Mouse (Mus musculus) liver, embryonic 15.5 days (tissue): ENCODE measurements around the gene Rbm20. TPM values are rescaled to one million over a fixed set of nuclear protein-coding genes. Genes with fewer than 3 reads are reported as not detected.
A peak's percentile ranks its signal among the peaks of the same experiment; 100 is the strongest.

Source experiments
- ATAC-seq: fragments of 200-750 bp; cut with Nextera tagmentation; 2 replicates; pipeline ENCODE4 v1.8.0; 2017; ENCODE audit warnings: moderate number of reproducible peaks, mild to moderate bottlenecking, moderate library complexity; ENCODE audit not compliant: insufficient read depth
- H3K27ac ChIP-seq: fragments of 300-500 bp; sonication (generic); replicated peaks from 2 replicates; pipeline ENCODE4 v1.5.1; 2015; ENCODE audit warnings: mild to moderate bottlenecking, inconsistent platforms
- H3K27me3 ChIP-seq: fragments of 300-500 bp; sonication (generic); 2 replicates; pipeline ENCODE4 v1.6.1; 2015; ENCODE audit warnings: mild to moderate bottlenecking, inconsistent platforms
- H3K36me3 ChIP-seq: fragments of 300-500 bp; sonication (generic); replicated peaks from 2 replicates; pipeline ENCODE4 v1.6.1; 2015; ENCODE audit warnings: moderate library complexity, mild to moderate bottlenecking, inconsistent platforms
- H3K4me1 ChIP-seq: fragments of 300-500 bp; sonication (generic); replicated peaks from 2 replicates; pipeline ENCODE4 v1.6.1; 2015; ENCODE audit warnings: inconsistent platforms
- H3K4me2 ChIP-seq: fragments of 300-500 bp; sonication (generic); 2 replicates; pipeline ENCODE4 v1.6.1; 2015; ENCODE audit warnings: moderate library complexity, mild to moderate bottlenecking, inconsistent platforms
- H3K4me3 ChIP-seq: fragments of 300-500 bp; sonication (generic); replicated peaks from 2 replicates; pipeline ENCODE4 v1.5.1; 2015; ENCODE audit warnings: mild to moderate bottlenecking, inconsistent platforms
- H3K9ac ChIP-seq: fragments of 300-500 bp; sonication (generic); 2 replicates; pipeline ENCODE4 v1.6.1; 2015; ENCODE audit warnings: moderate library complexity, mild to moderate bottlenecking, inconsistent platforms
- H3K9me3 ChIP-seq: fragments of 300-500 bp; sonication (generic); replicated peaks from 2 replicates; pipeline ENCODE4 v1.6.1; 2016; ENCODE audit warnings: inconsistent platforms
- WGBS: fragments of 180-500 bp; shearing (Covaris S2); methylation state at CpG from one replicate; pipeline ENCODE4 v1.1.7; 2015; ENCODE audit warnings: mixed read lengths; ENCODE audit not compliant: insufficient replicate concordance; 5-methylcytosine and 5-hydroxymethylcytosine counted together
- polyA plus RNA-seq: library from polyadenylated mRNA; unstranded; fragments of >200 nt; fragmentation: Nextera tagmentation; extraction: Ambion mirVana; gene quantifications from 2 replicates; pipeline ENCODE4 v1.2.1, GENCODE M21; 2015

Gene Rbm20
- polyA plus RNA-seq, 1 experiment from 2014 or later: 0.15 TPM

DNA sequence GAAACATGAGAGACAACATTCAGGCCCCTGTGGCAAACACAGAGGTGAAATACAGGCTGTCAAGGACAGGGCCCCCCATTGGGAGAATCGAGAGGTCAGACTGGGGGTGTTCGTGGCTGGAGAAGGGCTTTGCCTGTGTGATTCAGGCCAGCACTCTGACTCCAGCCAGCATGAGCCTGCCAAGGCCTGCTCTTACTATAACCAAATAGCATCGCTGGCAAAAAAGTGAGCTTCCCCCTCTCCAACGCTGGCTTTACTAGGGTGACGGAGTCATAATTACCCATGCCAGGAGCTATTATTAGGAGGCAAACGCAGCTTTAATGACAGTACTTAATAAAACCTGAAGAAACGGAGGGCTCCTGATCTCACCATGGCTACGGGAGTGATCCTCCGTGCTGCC lies 179.7 kb downstream of the Rbm20 start:
- H3K9me3 ChIP-seq: no peaks in the 10 kb centered on the region
- no peak overlapping the region for H3K4me3 ChIP-seq
- H3K4me2 ChIP-seq: no peak overlapping the region
- ATAC-seq: no peak
- H3K36me3 ChIP-seq: no peaks in the 10 kb centered on the region
- no peak overlapping the region for H3K9ac ChIP-seq
- H3K4me1 ChIP-seq: peaks cover 13% of the 10 kb centered on the region
- WGBS: 83% methylated on average over 9 of the region's 9 CpGs
- H3K27ac ChIP-seq: no peak overlapping the region
- no peaks in the 10 kb centered on the region for H3K27me3 ChIP-seq

DNA sequence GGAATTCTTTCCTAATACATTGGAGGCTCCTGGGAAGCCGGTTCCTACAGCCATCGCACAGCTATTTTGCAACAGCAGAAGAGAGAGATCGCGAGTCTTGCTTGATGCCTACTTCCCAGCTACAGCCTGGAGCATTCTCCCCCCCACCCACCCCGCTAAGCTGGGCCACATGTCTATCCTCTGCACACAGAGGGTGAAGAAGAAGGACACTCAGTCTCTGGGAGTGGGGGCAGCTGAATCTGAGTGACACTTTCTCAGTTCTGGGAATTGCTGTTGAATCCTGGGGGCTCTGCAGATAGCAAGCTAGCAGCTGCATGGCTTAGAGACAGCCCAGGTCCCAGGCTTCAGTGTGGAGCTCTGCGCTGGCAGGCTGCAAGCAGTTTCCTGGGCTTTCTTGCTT lies 180.9 kb downstream of the Rbm20 start:
- H3K27me3 ChIP-seq: no peaks in the 10 kb centered on the region
- H3K4me2 ChIP-seq: no peak overlapping the region
- H3K27ac ChIP-seq: no peak overlapping the region
- H3K9ac ChIP-seq: no peak overlapping the region
- H3K36me3 ChIP-seq: no peaks in the 10 kb centered on the region
- ATAC-seq: no peak
- H3K9me3 ChIP-seq: no peaks in the 10 kb centered on the region
- H3K4me1 ChIP-seq: peaks cover 13% of the 10 kb centered on the region
- H3K4me3 ChIP-seq: no peak overlapping the region
- 71% methylated on average over 6 of the region's 6 CpGs for WGBS

DNA sequence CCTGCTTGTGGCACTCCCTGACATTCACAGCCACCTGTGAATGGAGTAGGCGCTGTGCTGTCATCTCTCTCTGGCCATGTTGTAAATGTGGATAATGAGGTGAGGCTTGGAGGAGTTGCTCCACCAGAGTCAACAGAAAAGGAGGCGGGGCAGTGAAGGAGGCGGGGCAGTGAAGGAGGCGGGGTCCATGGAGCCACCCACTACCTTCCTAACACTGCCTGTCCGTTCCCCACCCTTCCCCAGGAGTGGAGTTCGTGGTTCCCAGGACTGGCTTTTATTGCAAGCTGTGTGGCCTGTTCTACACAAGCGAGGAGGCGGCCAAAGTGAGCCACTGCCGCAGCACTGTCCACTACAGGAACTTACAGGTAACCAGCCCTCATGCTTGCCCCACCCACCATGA lies 182.0 kb downstream of the Rbm20 start:
- 37% methylated on average over 9 of the region's 9 CpGs for WGBS
- no peaks in the 10 kb centered on the region for H3K27me3 ChIP-seq

DNA sequence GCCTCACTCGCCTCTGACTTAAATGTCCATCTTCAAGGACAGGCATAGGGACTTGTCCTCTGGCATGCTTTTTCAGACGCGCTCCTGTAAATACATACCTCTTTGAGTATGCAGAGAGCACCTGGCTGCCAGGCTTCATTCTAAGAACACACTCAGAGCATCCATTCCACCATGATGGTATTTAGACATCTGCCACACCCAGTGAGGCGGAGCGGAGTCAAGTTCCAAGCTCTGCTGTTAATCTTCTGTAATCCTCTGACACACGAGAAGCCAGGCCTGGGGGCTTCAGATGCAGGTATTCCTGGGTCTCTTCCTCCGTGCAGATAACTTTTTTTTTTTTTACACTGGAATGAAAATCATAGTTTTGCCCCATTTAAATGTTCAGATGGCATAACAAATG lies 182.5 kb downstream of the Rbm20 start:
- Histone ChIP-seq H3K27me3 (no peaks in the 10 kb centered on the region), H3K36me3 (no peaks in the 10 kb centered on the region), H3K4me1 (peaks cover 13% of the 10 kb centered on the region), H3K9me3 (no peaks in the 10 kb centered on the region), H3K4me2 (peak overlapping the region; percentile 18; the same call in 1 of the 2 replicates), H3K4me3 (no peak overlapping the region), H3K27ac (no peak overlapping the region), H3K9ac (no peak overlapping the region)
- no peak for ATAC-seq
- WGBS: 70% methylated on average over 7 of the region's 7 CpGs

More for the DNA sequence above, 182.0 kb downstream of the Rbm20 start:
- Histone ChIP-seq H3K27ac (no peak overlapping the region), H3K9me3 (no peaks in the 10 kb centered on the region), H3K36me3 (no peaks in the 10 kb centered on the region), H3K9ac (no peak overlapping the region), H3K4me1 (peaks cover 13% of the 10 kb centered on the region), H3K4me2 (peak overlapping the region; percentile 18; the same call in 1 of the 2 replicates), H3K4me3 (no peak overlapping the region)
- ATAC-seq: peak; percentile 70

DNA sequence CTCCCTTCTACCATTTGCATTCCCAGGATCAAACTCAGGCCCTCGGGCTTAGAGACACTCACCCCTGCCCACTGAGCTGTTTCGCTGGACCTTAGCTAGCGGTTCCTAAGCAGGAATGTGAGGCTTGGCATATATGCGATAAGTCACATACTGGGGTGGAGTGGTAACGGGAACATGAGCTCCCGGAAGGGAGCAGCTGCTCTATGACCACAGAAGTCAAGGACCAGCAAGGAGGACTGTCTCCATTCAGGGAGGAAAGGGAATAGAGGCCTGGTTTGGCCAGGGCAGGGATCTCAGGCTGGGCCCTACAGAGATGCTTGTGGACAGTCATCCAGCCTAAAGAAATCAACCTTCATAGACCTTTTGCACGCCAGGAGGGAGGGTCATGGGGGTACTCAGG lies 184.2 kb downstream of the Rbm20 start:
- H3K4me1 ChIP-seq: peaks cover 13% of the 10 kb centered on the region
- no peak for ATAC-seq
- H3K4me3 ChIP-seq: no peak overlapping the region
- 74% methylated on average over 7 of the region's 7 CpGs for WGBS
- no peaks in the 10 kb centered on the region for H3K36me3 ChIP-seq
- H3K9ac ChIP-seq: no peak overlapping the region
- H3K27me3 ChIP-seq: no peaks in the 10 kb centered on the region
- H3K27ac ChIP-seq: no peak overlapping the region
- no peaks in the 10 kb centered on the region for H3K9me3 ChIP-seq
- no peak overlapping the region for H3K4me2 ChIP-seq

DNA sequence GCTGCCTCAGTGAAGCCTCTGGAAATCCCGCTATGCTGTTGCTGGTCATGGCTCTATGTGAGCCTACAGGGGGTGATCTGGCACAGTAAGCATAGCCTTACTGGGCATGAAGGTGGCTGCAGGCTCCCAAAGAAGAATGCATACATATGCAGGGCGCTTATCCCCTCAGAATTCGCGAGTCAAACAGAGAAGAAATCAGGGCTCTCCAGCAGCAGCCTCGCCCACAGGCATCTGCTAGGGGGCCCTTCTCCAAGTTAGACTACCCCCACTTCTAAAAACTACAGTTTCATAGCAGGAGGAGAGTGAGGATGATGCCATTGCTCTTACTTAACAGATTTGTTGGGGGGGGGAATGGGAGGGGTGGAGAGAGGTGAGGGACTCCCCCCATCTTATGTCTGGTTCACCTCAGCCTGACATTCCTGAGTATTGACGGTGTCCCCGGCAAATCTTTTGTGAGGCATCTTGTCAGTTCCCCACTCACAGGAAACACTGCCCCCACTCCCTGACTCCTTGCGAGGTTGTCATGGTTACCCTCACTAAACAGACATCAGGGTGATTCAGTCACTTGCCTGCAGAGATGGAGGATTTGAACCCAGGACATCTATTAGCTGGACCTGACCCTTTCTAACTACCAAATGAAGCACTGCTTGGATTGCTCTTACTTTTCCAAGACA lies 185.6 kb downstream of the Rbm20 start:
- no peaks in the 10 kb centered on the region for H3K9me3 ChIP-seq
- no peak for ATAC-seq
- H3K4me2 ChIP-seq: no peak overlapping the region
- H3K4me3 ChIP-seq: no peak overlapping the region
- H3K4me1 ChIP-seq: peaks cover 13% of the 10 kb centered on the region
- no peak overlapping the region for H3K9ac ChIP-seq
- no peak overlapping the region for H3K27ac ChIP-seq
- 57% methylated on average over 8 of the region's 8 CpGs for WGBS
- no peaks in the 10 kb centered on the region for H3K36me3 ChIP-seq
- H3K27me3 ChIP-seq: no peaks in the 10 kb centered on the region

GRCm38 (mm10) chr19:53867238-53867637 lies 190.1 kb downstream of the Rbm20 start:
- no peak overlapping the region for H3K27ac ChIP-seq
- ATAC-seq: no peak
- H3K36me3 ChIP-seq: no peaks in the 10 kb centered on the region
- H3K27me3 ChIP-seq: no peaks in the 10 kb centered on the region
- H3K9ac ChIP-seq: no peak overlapping the region
- H3K4me2 ChIP-seq: no peak overlapping the region
- no peak overlapping the region for H3K4me3 ChIP-seq
- H3K9me3 ChIP-seq: no peaks in the 10 kb centered on the region
- peaks cover 3% of the 10 kb centered on the region; the same call in 1 of the 2 replicates for H3K4me1 ChIP-seq

DNA sequence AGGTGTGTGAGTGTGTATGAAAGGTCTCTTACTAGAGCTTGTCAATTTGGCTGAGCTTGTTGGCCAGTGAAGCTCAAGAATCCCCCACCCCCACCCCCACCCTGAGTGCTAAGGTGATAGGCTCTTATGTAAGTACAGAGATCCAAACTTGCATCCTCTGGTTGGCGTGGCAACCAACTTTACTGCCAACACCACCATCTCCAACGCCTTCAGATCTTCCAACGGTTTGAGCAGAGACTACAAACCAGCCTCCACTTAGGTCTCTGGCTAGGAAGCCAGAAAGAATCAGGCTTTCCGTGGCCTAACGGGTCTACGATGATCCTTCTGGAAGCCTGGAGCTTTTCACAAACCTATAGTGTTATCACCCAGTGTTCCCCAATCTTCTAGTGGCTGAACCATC lies 191.0 kb downstream of the Rbm20 start:
- H3K27ac ChIP-seq: no peak overlapping the region
- H3K9ac ChIP-seq: no peak overlapping the region
- H3K4me3 ChIP-seq: no peak overlapping the region
- H3K4me2 ChIP-seq: no peak overlapping the region
- ATAC-seq: no peak
- H3K36me3 ChIP-seq: no peaks in the 10 kb centered on the region
- 80% methylated on average over 6 of the region's 6 CpGs for WGBS
- H3K4me1 ChIP-seq: peaks cover 3% of the 10 kb centered on the region; the same call in 1 of the 2 replicates
- no peaks in the 10 kb centered on the region for H3K27me3 ChIP-seq
- H3K9me3 ChIP-seq: no peaks in the 10 kb centered on the region

GRCm38 (mm10) chr19:53868796-53869195 lies 191.7 kb downstream of the Rbm20 start:
- no peak overlapping the region for H3K27ac ChIP-seq
- no peak for ATAC-seq
- WGBS: 78% methylated on average over 1 of the region's 1 CpGs

GRCm38 (mm10) chr19:53869427-53870385 lies 192.6 kb downstream of the Rbm20 start:
- Histone ChIP-seq H3K4me2 (no peak overlapping the region), H3K9ac (no peak overlapping the region), H3K9me3 (no peaks in the 10 kb centered on the region), H3K36me3 (no peaks in the 10 kb centered on the region), H3K4me3 (no peak overlapping the region), H3K27ac (no peak overlapping the region), H3K4me1 (peaks cover 3% of the 10 kb centered on the region; the same call in 1 of the 2 replicates), H3K27me3 (no peaks in the 10 kb centered on the region)
- ATAC-seq: no peak
- WGBS: 34% methylated on average over 4 of the region's 4 CpGs

More at GRCm38 (mm10) chr19:53868796-53869195, 191.7 kb downstream of the Rbm20 start:
- H3K36me3 ChIP-seq: no peaks in the 10 kb centered on the region
- no peaks in the 10 kb centered on the region for H3K9me3 ChIP-seq
- no peaks in the 10 kb centered on the region for H3K27me3 ChIP-seq
- no peak overlapping the region for H3K4me2 ChIP-seq
- no peak overlapping the region for H3K4me3 ChIP-seq
- peaks cover 3% of the 10 kb centered on the region; the same call in 1 of the 2 replicates for H3K4me1 ChIP-seq
- H3K9ac ChIP-seq: no peak overlapping the region

- Histone ChIP-seq H3K9ac (no peak overlapping the region), H3K9me3 (no peaks in the 10 kb centered on the region), H3K4me3 (no peak overlapping the region), H3K27me3 (no peaks in the 10 kb centered on the region), H3K36me3 (no peaks in the 10 kb centered on the region), H3K27ac (no peak overlapping the region), H3K4me2 (no peak overlapping the region), H3K4me1 (peaks cover 3% of the 10 kb centered on the region; the same call in 1 of the 2 replicates)
- ATAC-seq: no peak
- WGBS: 48% methylated on average over 2 of the region's 2 CpGs
Observed at GRCm38 (mm10) chr19:53870568-53870967, 193.5 kb downstream of the Rbm20 start.
